Mouse (Mus musculus) liver, embryonic 13.5 days (tissue): ENCODE data around the gene Map10. TPM values are rescaled to one million over a fixed set of nuclear protein-coding genes. Genes with fewer than 3 reads are reported as not detected.

Experiments
- ATAC-seq: fragments of 200-750 bp; cut with Nextera tagmentation; 2 replicates; pipeline ENCODE4 v1.8.0; 2017; ENCODE audit warnings: low read depth, mild to moderate bottlenecking, moderate number of reproducible peaks, moderate library complexity
- DNase-seq: peaks from one replicate; pipeline ENCODE4 v3.0.0; 2022
- H3K27ac ChIP-seq: fragments of 300-500 bp; sonication (generic); 2 replicates; pipeline ENCODE4 v1.5.1; 2015; ENCODE audit warnings: moderate library complexity, mild to moderate bottlenecking, inconsistent platforms
- H3K27me3 ChIP-seq: fragments of 300-500 bp; sonication (generic); 2 replicates; pipeline ENCODE4 v1.6.1; 2015; ENCODE audit warnings: mild to moderate bottlenecking, inconsistent platforms
- H3K36me3 ChIP-seq: fragments of 300-500 bp; sonication (generic); 2 replicates; pipeline ENCODE4 v1.6.1; 2015; ENCODE audit warnings: mild to moderate bottlenecking, inconsistent platforms
- H3K4me1 ChIP-seq: fragments of 300-500 bp; sonication (generic); replicated peaks from 2 replicates; pipeline ENCODE4 v1.6.1; 2015; ENCODE audit warnings: inconsistent platforms
- H3K4me2 ChIP-seq: fragments of 300-500 bp; sonication (generic); 2 replicates; pipeline ENCODE4 v1.6.1; 2015; ENCODE audit warnings: inconsistent platforms, mild to moderate bottlenecking, moderate library complexity
- H3K4me3 ChIP-seq: fragments of 300-500 bp; sonication (generic); replicated peaks from 2 replicates; pipeline ENCODE4 v1.5.1; 2015; ENCODE audit warnings: mild to moderate bottlenecking, inconsistent platforms
- H3K9ac ChIP-seq: fragments of 300-500 bp; sonication (generic); 2 replicates; pipeline ENCODE4 v1.6.1; 2015; ENCODE audit warnings: mild to moderate bottlenecking, inconsistent platforms
- H3K9me3 ChIP-seq: fragments of 300-500 bp; sonication (generic); replicated peaks from 2 replicates; pipeline ENCODE4 v1.6.1; 2016; ENCODE audit warnings: inconsistent platforms
- WGBS: fragments of 180-500 bp; shearing (Covaris S2); methylation state at CpG from one replicate; pipeline ENCODE4 v1.1.7; 2015; ENCODE audit not compliant: insufficient replicate concordance; 5-methylcytosine and 5-hydroxymethylcytosine counted together
- polyA plus RNA-seq: library from polyadenylated mRNA; unstranded; fragments of >200 nt; fragmentation: Nextera tagmentation; extraction: Ambion mirVana; gene quantifications from 2 replicates; pipeline ENCODE4 v1.2.1, GENCODE M21; 2015

Map10 gene
- polyA plus RNA-seq = 0.97 and 1.00 TPM in 2 replicates

GRCm38 (mm10) chr8:125669700-125670195 is at the start of gene Map10:
Map10 (plus strand) TSS chr8:125669818.
- Histone ChIP-seq H3K9ac (peak within 1 kb of the TSS; percentile 50), H3K9me3 (peaks cover 29% of the 10 kb centered on the region; the same call in 1 of the 2 replicates), H3K4me3 (peak within 1 kb of the TSS; percentile 62), H3K27me3 (no peaks in the 10 kb centered on the region; the same call in 1 of the 2 replicates), H3K4me1 (peaks cover 13% of the 10 kb centered on the region), H3K27ac (no peak within 1 kb of the TSS), H3K4me2 (peak within 1 kb of the TSS; percentile 80), H3K36me3 (no peaks in the 10 kb centered on the region)
- WGBS = 3% methylated on average over 54 of the region's 62 CpGs
- ATAC-seq (peak; percentile 76), DNase-seq (peak; percentile 62)

DNA sequence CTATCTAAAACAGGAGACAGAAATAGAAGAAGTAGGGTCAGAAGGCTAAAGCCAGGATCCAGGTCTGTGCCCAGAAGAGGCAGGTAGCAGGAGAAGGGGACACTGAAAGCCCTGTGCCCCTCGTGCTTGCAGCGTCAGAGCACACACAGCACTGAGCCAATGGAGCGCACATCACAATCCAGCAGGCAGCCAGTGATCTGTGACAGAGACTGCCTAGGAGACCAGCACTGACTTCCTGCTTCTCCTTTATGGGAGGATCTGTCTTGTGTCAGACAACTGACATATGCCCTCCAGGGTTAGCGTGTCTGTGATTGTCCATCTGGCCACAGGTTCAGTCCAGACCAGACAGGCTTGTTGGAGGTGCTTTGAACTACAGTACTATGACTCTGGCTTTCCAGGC is 49.3 kb upstream of the Map10 start:
- Histone ChIP-seq H3K27me3 (no peaks in the 10 kb centered on the region), H3K4me1 (peaks cover 18% of the 10 kb centered on the region), H3K36me3 (no peaks in the 10 kb centered on the region), H3K9me3 (no peaks in the 10 kb centered on the region), H3K4me2 (no peak overlapping the region), H3K4me3 (no peak overlapping the region), H3K9ac (no peak overlapping the region), H3K27ac (no peak overlapping the region)
- no peak for DNase-seq
- 52% methylated on average over 4 of the region's 4 CpGs for WGBS
- ATAC-seq = no peak

- Histone ChIP-seq H3K9me3 (no peaks in the 10 kb centered on the region; the same call in 1 of the 2 replicates), H3K36me3 (no peaks in the 10 kb centered on the region), H3K4me2 (no peak overlapping the region), H3K9ac (no peak overlapping the region), H3K4me3 (no peak overlapping the region), H3K27ac (no peak overlapping the region), H3K4me1 (peaks cover 12% of the 10 kb centered on the region), H3K27me3 (no peaks in the 10 kb centered on the region)
- no peak for DNase-seq
- ATAC-seq = no peak
- WGBS = 51% methylated on average over 8 of the region's 8 CpGs
Measured at GRCm38 (mm10) chr8:125624287-125624686, 45.3 kb upstream of the Map10 start.

DNA sequence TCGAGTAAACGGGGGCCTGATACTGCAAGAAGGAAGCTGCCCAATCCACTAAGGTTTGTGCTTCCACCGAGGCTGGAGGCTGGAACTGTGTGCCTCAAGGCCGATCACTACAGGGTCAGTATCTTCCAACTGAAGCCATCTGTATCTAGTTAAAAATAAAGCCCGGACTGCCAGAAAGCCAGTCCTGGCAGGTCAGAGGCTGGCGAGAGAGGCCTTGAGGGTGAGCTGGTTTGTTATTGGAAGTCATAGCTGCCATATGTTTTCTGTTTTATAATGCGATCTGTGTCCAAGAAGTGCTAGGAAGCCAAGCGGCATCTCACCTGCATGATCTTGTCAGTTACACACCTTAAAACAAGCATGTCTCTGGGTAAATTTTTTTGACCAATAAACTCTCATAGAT is 43.2 kb upstream of the Map10 start:
- H3K9ac ChIP-seq = no peak overlapping the region
- ATAC-seq (no peak), DNase-seq (no peak)
- no peak overlapping the region for H3K4me2 ChIP-seq
- no peaks in the 10 kb centered on the region for H3K4me1 ChIP-seq
- WGBS = 69% methylated on average over 8 of the region's 8 CpGs
- H3K27me3 ChIP-seq = no peaks in the 10 kb centered on the region
- no peak overlapping the region for H3K27ac ChIP-seq
- no peak overlapping the region for H3K4me3 ChIP-seq
- no peaks in the 10 kb centered on the region; the same call in 1 of the 2 replicates for H3K9me3 ChIP-seq
- no peaks in the 10 kb centered on the region for H3K36me3 ChIP-seq

DNA sequence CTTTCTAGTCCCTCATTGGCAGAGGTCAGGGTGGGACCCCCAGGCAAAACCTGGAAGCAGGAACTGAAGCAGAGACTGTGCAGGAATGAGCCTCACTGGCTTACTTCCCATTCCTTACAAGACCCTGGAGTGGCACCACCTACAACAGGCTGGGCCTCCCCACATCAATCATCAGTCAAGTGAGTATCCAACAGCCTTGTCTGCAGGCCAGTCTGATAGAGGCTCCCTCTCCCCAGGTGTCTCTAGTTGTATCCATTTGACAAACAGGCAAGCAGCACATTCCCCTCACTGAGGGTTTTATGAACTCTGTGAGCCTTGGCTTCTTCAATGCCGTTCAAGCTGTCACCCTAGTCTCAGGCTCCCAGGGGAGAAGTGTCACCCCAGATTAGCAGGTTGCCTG is 40.8 kb upstream of the Map10 start:
- 89% methylated on average over 1 of the region's 1 CpGs for WGBS
- no peak for DNase-seq
- Histone ChIP-seq H3K36me3 (no peaks in the 10 kb centered on the region), H3K4me2 (no peak overlapping the region), H3K4me1 (no peaks in the 10 kb centered on the region), H3K27ac (no peak overlapping the region), H3K4me3 (no peak overlapping the region), H3K9ac (no peak overlapping the region), H3K9me3 (no peaks in the 10 kb centered on the region; the same call in 1 of the 2 replicates), H3K27me3 (no peaks in the 10 kb centered on the region)
- no peak for ATAC-seq

DNA sequence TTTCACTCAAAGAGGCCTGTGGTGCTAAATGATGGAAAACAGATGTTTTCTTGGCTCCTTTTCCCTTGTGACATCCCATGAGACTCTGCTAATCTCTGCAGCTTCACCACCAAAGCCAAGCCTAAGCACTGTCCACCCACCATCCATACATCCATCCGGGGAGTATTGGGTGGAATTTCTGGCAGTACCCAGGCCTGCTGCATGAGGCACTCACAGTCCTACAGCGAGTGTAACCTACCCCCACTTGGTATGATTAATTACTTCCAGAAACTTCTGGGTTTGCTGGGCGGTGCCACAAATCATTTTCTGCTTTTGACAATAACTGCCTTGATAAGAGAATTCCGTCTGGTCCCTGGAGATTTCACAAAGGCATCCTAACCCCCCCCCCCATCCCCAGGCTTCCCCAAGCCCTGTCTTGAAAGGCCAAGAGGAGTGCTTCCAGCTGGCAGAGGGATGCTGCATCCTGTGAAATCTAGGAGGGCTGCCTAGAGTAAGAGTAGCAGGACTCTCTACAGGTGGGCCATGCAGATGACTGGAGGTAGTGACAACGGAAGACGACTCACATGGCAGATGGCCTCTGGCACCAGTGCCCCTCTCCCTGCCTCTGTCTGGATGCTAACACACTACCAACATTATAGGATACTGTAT is 31.1 kb upstream of the Map10 start:
- Histone ChIP-seq H3K4me3 (no peak overlapping the region), H3K36me3 (no peaks in the 10 kb centered on the region), H3K27me3 (no peaks in the 10 kb centered on the region), H3K9me3 (no peaks in the 10 kb centered on the region), H3K27ac (no peak overlapping the region), H3K9ac (no peak overlapping the region), H3K4me2 (no peak overlapping the region), H3K4me1 (no peaks in the 10 kb centered on the region)
- DNase-seq (no peak), ATAC-seq (no peak)
- WGBS = 65% methylated on average over 6 of the region's 6 CpGs

- WGBS = 45% methylated on average over 2 of the region's 2 CpGs
- no peak overlapping the region for H3K4me2 ChIP-seq
- H3K4me3 ChIP-seq = no peak overlapping the region
- H3K27me3 ChIP-seq = no peaks in the 10 kb centered on the region
- H3K9ac ChIP-seq = no peak overlapping the region
- ATAC-seq (no peak), DNase-seq (no peak)
- H3K9me3 ChIP-seq = no peaks in the 10 kb centered on the region
- no peaks in the 10 kb centered on the region for H3K36me3 ChIP-seq
- H3K27ac ChIP-seq = no peak overlapping the region
- no peaks in the 10 kb centered on the region for H3K4me1 ChIP-seq
Measured at GRCm38 (mm10) chr8:125639631-125640030, 30.0 kb upstream of the Map10 start.

GRCm38 (mm10) chr8:125640766-125641165 is 28.9 kb upstream of the Map10 start:
- no peak overlapping the region for H3K9ac ChIP-seq
- WGBS = 54% methylated on average over 5 of the region's 5 CpGs
- no peaks in the 10 kb centered on the region for H3K9me3 ChIP-seq
- DNase-seq (no peak), ATAC-seq (no peak)
- no peaks in the 10 kb centered on the region; the same call in 1 of the 2 replicates for H3K4me1 ChIP-seq
- H3K4me2 ChIP-seq = no peak overlapping the region
- H3K36me3 ChIP-seq = no peaks in the 10 kb centered on the region
- no peaks in the 10 kb centered on the region for H3K27me3 ChIP-seq
- no peak overlapping the region for H3K27ac ChIP-seq
- no peak overlapping the region for H3K4me3 ChIP-seq

GRCm38 (mm10) chr8:125641808-125642207 is 27.8 kb upstream of the Map10 start:
- ATAC-seq = no peak
- 28% methylated on average over 6 of the region's 6 CpGs for WGBS
- Histone ChIP-seq H3K4me3 (no peak overlapping the region), H3K9me3 (no peaks in the 10 kb centered on the region), H3K4me1 (no peaks in the 10 kb centered on the region; the same call in 1 of the 2 replicates), H3K27me3 (no peaks in the 10 kb centered on the region), H3K9ac (no peak overlapping the region), H3K27ac (no peak overlapping the region), H3K4me2 (no peak overlapping the region), H3K36me3 (no peaks in the 10 kb centered on the region)
- no peak for DNase-seq

DNA sequence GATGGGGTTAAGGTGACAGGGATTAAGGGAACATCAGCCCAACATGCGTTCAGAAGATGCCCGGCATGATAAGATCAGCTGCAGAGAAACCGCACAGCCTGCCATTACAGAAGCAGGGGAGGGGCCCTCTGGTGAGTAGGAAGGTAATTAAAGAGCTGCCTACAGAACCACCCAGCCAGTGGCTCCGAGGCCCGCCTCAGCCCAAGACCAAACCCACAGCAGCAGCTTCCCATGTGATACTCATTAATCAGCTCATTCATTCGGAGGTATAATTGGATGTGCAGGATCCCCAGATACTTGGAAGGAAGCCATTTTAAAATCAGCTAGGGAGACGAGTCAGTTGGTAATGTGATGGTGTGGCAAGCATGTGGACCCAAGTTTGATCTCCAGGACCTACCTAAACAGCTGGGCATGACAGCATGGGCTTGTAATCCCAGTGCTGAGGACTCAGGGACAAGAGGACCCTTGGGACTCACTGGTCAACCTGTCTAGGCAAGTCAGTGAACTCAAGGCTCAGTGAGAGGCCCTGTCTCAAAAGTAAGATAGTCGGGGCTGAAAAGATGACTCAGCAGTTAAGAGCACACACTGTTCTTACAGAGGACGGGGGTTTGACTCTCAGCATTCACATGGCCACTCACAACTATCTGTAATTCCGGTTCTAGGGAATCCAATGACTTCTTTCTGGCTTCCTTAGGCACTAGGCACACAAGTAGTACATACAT is 23.7 kb upstream of the Map10 start:
- no peak overlapping the region for H3K27ac ChIP-seq
- WGBS = 52% methylated on average over 10 of the region's 10 CpGs
- H3K4me3 ChIP-seq = no peak overlapping the region
- no peak overlapping the region for H3K9ac ChIP-seq
- no peaks in the 10 kb centered on the region for H3K27me3 ChIP-seq
- H3K9me3 ChIP-seq = no peaks in the 10 kb centered on the region
- no peak for DNase-seq
- H3K36me3 ChIP-seq = no peaks in the 10 kb centered on the region
- H3K4me2 ChIP-seq = no peak overlapping the region
- ATAC-seq = no peak
- no peaks in the 10 kb centered on the region; the same call in 1 of the 2 replicates for H3K4me1 ChIP-seq

- 11% methylated on average over 4 of the region's 4 CpGs for WGBS
- ATAC-seq = no peak
- no peaks in the 10 kb centered on the region for H3K36me3 ChIP-seq
- no peaks in the 10 kb centered on the region; the same call in 1 of the 2 replicates for H3K4me1 ChIP-seq
- H3K4me3 ChIP-seq = no peak overlapping the region
- no peak overlapping the region for H3K9ac ChIP-seq
- no peak overlapping the region for H3K27ac ChIP-seq
- no peaks in the 10 kb centered on the region for H3K9me3 ChIP-seq
- H3K4me2 ChIP-seq = no peak overlapping the region
- no peaks in the 10 kb centered on the region for H3K27me3 ChIP-seq
- DNase-seq = no peak
Measured at GRCm38 (mm10) chr8:125649447-125649846, 20.2 kb upstream of the Map10 start.
